Mouse (Mus musculus) limb, embryonic 14.5 days (tissue): ENCODE results near the gene Sf1. TPM values are rescaled to one million over a fixed set of nuclear protein-coding genes. Genes with fewer than 3 reads are reported as not detected.

Source experiments
- ATAC-seq: fragments of 200-750 bp; cut with Nextera tagmentation; 2 replicates; pipeline ENCODE4 v1.8.0; 2017; ENCODE audit warnings: low read depth, moderate number of reproducible peaks, moderate TSS enrichment; ENCODE audit not compliant: low FRiP score
- DNase-seq: peaks from one replicate; pipeline ENCODE4 v3.0.0-alpha.2; 2015; ENCODE audit warnings: low spot score
- H3K27ac ChIP-seq: fragments of 300-500 bp; sonication (generic); replicated peaks from 2 replicates; pipeline ENCODE4 v1.5.1; 2014; ENCODE audit warnings: low read depth, mild to moderate bottlenecking, low read length, moderate library complexity, mixed read lengths
- H3K27me3 ChIP-seq: fragments of 300-500 bp; sonication (generic); 2 replicates; pipeline ENCODE4 v1.6.1; 2014; ENCODE audit warnings: low read length, mixed read lengths; ENCODE audit not compliant: control insufficient read depth, insufficient read depth
- H3K36me3 ChIP-seq: fragments of 300-500 bp; sonication (generic); 2 replicates; pipeline ENCODE4 v1.6.1; 2014; ENCODE audit warnings: mild to moderate bottlenecking, low read length, moderate library complexity, mixed read lengths; ENCODE audit not compliant: control insufficient read depth, insufficient read depth
- H3K4me1 ChIP-seq: fragments of 300-500 bp; sonication (generic); 2 replicates; pipeline ENCODE4 v1.6.1; 2014; ENCODE audit warnings: antibody characterized with exemption, low read length, mixed read lengths; ENCODE audit not compliant: control insufficient read depth, insufficient read depth
- H3K4me2 ChIP-seq: fragments of 300-500 bp; sonication (generic); replicated peaks from 2 replicates; pipeline ENCODE4 v1.6.1; 2014; ENCODE audit warnings: low read depth, mild to moderate bottlenecking, low read length, moderate library complexity; ENCODE audit not compliant: severe bottlenecking
- H3K4me3 ChIP-seq: fragments of 300-500 bp; sonication (generic); replicated peaks from 2 replicates; pipeline ENCODE4 v1.5.1; 2014; ENCODE audit warnings: low read length
- H3K9ac ChIP-seq: fragments of 300-500 bp; sonication (generic); 2 replicates; pipeline ENCODE4 v1.6.1; 2014; ENCODE audit warnings: mild to moderate bottlenecking, low read depth, low read length, moderate library complexity; ENCODE audit not compliant: severe bottlenecking
- H3K9me3 ChIP-seq: fragments of 300-500 bp; sonication (generic); 2 replicates; pipeline ENCODE4 v1.6.1; 2016; ENCODE audit warnings: low read length; ENCODE audit not compliant: control insufficient read depth
- POLR2A ChIP-seq: fragments of 200-500 bp; IDR thresholded peaks from 2 replicates; pipeline ENCODE4 v1.8.0; 2012; ENCODE audit warnings: inconsistent platforms, mild to moderate bottlenecking, moderate library complexity, borderline replicate concordance; ENCODE audit not compliant: insufficient read depth, insufficient read length; ENCODE audit errors: extremely low read depth
- WGBS: fragments of 180-500 bp; shearing (Covaris S2); extraction: QIAGEN DNeasy Blood & Tissue Kit; methylation state at CpG from one replicate; pipeline ENCODE4 v1.1.7; 2014; 5-methylcytosine and 5-hydroxymethylcytosine counted together
- microRNA-seq: library from miRNA; unstranded; fragments of <30 nt; microRNA quantifications from one replicate; pipeline ENCODE4, GENCODE M21; 2016
- polyA plus RNA-seq, 2 experiments: library from polyadenylated mRNA; depleted of rRNA in 1 of 2; stranded (reverse) in 1 of 2; unstranded in 1 of 2; fragments of >200 nt; fragmentation: Nextera tagmentation in 1 of 2; extraction: Ambion mirVana in 1 of 2; gene quantifications; 2 replicates each; pipeline versions ENCODE4 v1.2.1 to v1.2.3; 2012 to 2014

The Sf1 gene
- polyA plus RNA-seq, 2 experiments: 149 to 252 TPM

DNA sequence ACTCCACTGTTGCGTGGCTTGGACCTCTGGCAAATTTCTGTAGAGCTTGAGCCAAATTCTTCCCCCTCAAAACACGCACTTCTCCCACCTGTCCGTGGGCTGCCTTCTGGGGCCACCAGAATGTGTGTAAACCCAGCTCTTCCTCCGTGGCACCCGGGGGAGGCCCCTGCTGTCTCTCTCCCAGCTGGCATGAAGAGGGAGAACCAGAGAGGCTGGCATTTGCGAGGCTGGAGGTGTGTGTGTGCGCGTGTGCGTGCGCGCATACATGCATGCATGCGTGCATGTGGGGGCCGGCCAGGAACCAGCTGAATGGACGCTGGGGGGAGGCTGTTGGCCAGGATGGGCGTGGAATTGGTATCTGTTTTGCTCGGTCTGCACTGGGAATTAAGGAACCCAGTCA, 59.8 kb downstream of the Sf1 start:
- no peak overlapping the region for H3K9ac ChIP-seq
- no peak for ATAC-seq
- no peak for DNase-seq
- TF ChIP-seq POLR2A: no peak
- H3K4me3 ChIP-seq: no peak overlapping the region
- 81% methylated on average over 16 of the region's 16 CpGs for WGBS
- no peak overlapping the region for H3K27ac ChIP-seq
- H3K36me3 ChIP-seq: no peaks in the 10 kb centered on the region
- peaks cover 66% of the 10 kb centered on the region for H3K27me3 ChIP-seq
- no peak overlapping the region for H3K4me2 ChIP-seq
- H3K4me1 ChIP-seq: peaks cover 5% of the 10 kb centered on the region
- H3K9me3 ChIP-seq: no peaks in the 10 kb centered on the region

DNA sequence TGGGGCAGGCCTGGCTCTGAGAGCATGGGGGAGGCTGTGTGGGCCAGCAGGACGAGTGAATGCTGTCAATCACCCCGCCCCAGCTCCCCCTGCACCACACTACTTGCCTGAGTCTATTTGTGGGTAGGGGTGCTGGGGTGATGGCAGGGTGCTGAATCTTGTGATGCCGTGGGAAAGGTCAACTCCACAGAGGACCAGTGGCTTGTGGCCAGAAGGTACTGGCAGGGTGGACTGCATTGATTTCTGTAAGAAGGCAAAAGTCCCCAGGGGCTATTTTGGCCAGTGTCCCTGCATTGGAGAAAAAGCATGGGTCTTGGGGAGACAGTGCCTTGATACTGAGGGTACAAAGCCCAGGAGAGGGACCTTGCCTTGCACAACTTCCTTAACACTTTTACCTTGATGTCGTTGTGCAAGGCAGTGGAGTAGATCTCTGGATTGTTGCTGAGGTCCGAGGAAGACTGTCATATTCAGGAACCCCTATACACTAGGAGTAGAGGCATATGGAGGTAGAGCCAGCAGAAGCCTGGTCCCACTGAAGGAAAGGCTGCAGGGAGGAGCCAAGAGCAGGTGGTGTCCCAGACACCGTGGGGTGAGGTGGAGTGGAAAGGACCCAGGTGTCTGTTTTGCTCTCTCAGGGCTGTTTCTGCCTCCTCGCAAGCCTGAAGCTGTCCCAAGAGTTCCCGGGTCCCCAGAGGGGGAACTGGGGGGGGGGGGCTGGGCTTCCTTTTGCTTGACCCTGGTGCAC, 60.8 kb downstream of the Sf1 start:
- WGBS: 59% methylated on average over 8 of the region's 8 CpGs
- Histone ChIP-seq H3K36me3 (no peaks in the 10 kb centered on the region), H3K4me3 (no peak overlapping the region), H3K27ac (no peak overlapping the region), H3K9me3 (no peaks in the 10 kb centered on the region), H3K27me3 (peaks cover 66% of the 10 kb centered on the region), H3K4me2 (no peak overlapping the region), H3K9ac (no peak overlapping the region), H3K4me1 (peaks cover 11% of the 10 kb centered on the region)
- ATAC-seq: no peak
- no peak for DNase-seq
- TF ChIP-seq POLR2A: no peak

DNA sequence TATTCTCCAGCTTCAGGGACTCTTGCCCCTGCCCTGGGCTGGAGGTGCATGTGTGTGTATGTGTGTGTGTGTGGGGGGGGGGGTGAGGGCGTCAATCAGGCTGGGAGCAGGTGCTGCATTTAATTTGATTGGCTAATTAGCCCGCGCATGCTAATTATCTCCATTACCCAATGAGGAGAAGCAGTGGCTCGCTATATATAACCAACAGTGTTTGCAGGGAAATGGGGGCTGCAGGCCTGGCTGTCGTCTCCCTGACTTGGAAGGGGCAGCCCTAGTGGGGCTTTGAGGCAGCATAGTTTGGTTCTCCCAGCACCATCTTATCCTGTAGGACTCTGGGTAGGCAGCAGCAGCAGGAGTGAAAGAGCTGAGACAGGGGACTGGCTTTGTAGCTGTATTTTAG, 62.1 kb downstream of the Sf1 start:
- no peak for TF ChIP-seq POLR2A
- no peaks in the 10 kb centered on the region for H3K9me3 ChIP-seq

DNA sequence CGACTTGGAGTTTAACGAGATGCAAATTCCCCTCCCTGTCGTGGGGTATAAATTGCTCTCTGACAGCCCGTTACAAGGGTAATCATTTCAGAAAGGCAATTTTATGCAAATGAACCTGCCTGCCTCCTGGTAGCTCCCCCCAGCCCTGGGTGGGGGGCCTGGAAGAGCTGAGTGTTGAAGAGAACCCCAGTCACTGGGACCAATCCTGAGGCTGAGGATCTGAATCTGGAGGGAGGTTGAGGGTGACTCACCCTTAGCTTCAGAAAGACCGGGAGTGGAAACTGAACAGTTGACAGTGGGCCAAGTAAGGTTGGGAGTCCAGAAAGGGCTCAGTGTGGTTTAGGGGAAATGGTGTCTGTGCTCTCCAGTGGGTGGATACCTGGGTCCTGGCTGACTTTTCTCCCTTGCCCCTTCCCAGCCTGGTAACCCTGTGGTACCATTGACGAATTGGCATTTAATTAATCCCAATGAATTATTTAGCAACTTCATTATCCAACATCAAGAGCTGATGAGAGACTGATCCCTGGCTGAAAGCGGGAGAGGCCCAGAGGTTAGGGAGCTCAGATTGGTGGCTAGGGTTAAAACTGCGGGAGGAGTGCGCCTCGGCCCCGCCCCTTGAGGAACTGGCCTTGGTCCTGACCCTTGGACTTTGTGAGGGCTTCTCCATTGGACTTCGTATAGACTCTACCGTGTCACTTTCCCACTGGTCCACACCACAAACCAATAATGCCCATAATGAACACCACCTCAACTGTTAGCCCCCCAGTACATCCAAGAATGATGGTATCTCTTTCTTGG, 63.4 kb downstream of the Sf1 start:
- no peak overlapping the region for H3K9ac ChIP-seq
- DNase-seq (peak; percentile 50), ATAC-seq (no peak)
- H3K27me3 ChIP-seq: peaks cover 62% of the 10 kb centered on the region
- H3K4me3 ChIP-seq: no peak overlapping the region
- H3K9me3 ChIP-seq: no peaks in the 10 kb centered on the region
- peaks cover 11% of the 10 kb centered on the region for H3K4me1 ChIP-seq
- no peak overlapping the region for H3K4me2 ChIP-seq
- H3K36me3 ChIP-seq: no peaks in the 10 kb centered on the region
- TF ChIP-seq POLR2A: no peak
- 18% methylated on average over 13 of the region's 13 CpGs for WGBS
- no peak overlapping the region for H3K27ac ChIP-seq

More for the DNA sequence above, 62.1 kb downstream of the Sf1 start:
- Histone ChIP-seq H3K9ac (no peak overlapping the region), H3K27ac (no peak overlapping the region), H3K4me2 (no peak overlapping the region), H3K36me3 (no peaks in the 10 kb centered on the region), H3K4me3 (no peak overlapping the region), H3K27me3 (peaks cover 65% of the 10 kb centered on the region), H3K4me1 (peaks cover 11% of the 10 kb centered on the region)
- WGBS: 39% methylated on average over 4 of the region's 5 CpGs
- ATAC-seq (no peak), DNase-seq (no peak)

Small RNA genes lying within 50 kb of the gene (microRNA-seq; reads per million reads assigned to microRNA genes)
- gene Mir6989: not detected

Other genes starting within 250 kb of the Sf1 start
- 45.6 and 57.9 TPM in 2 replicates for gene Sac3d1, start 245.0 kb upstream of the Sf1 start, polyA plus RNA-seq (2012; rRNA removed)
- gene Sac3d1, start 245.0 kb upstream of the Sf1 start, polyA plus RNA-seq (2014; fragmentation: Nextera tagmentation; extraction: Ambion mirVana): 53.8 and 55.9 TPM in 2 replicates
- 36.4 and 48.9 TPM in 2 replicates for gene Snx15, start 235.4 kb upstream of the Sf1 start, polyA plus RNA-seq (2012; rRNA removed)
- 30.2 and 33.9 TPM in 2 replicates for gene Snx15, start 235.4 kb upstream of the Sf1 start, polyA plus RNA-seq (2014; fragmentation: Nextera tagmentation; extraction: Ambion mirVana)
- gene Batf2, start 222.7 kb upstream of the Sf1 start, polyA plus RNA-seq (2012; rRNA removed): 0.10 and 0.22 TPM in 2 replicates
- 0.15 TPM in 1 of 2 replicates, not detected in the other for gene Batf2, start 222.7 kb upstream of the Sf1 start, polyA plus RNA-seq (2014; fragmentation: Nextera tagmentation; extraction: Ambion mirVana)
- gene Arl2, start 222.1 kb upstream of the Sf1 start, polyA plus RNA-seq (2012; rRNA removed): 91.9 and 127 TPM in 2 replicates
- 76.0 and 77.5 TPM in 2 replicates for gene Arl2, start 222.1 kb upstream of the Sf1 start, polyA plus RNA-seq (2014; fragmentation: Nextera tagmentation; extraction: Ambion mirVana)
- 0.05 and 0.09 TPM in 2 replicates for gene Majin, start 179.3 kb upstream of the Sf1 start, polyA plus RNA-seq (2012; rRNA removed)
- not detected in 2 replicates for gene Majin, start 179.3 kb upstream of the Sf1 start, polyA plus RNA-seq (2014; fragmentation: Nextera tagmentation; extraction: Ambion mirVana)
- 1.5 and 2.7 TPM in 2 replicates for gene Gpha2, start 137.3 kb upstream of the Sf1 start, polyA plus RNA-seq (2012; rRNA removed)
- gene Gpha2, start 137.3 kb upstream of the Sf1 start, polyA plus RNA-seq (2014; fragmentation: Nextera tagmentation; extraction: Ambion mirVana): 1.2 and 2.3 TPM in 2 replicates
- gene Ppp2r5b, start 127.8 kb upstream of the Sf1 start, polyA plus RNA-seq (2012; rRNA removed): 45.0 and 48.1 TPM in 2 replicates
- 27.5 and 27.8 TPM in 2 replicates for gene Ppp2r5b, start 127.8 kb upstream of the Sf1 start, polyA plus RNA-seq (2014; fragmentation: Nextera tagmentation; extraction: Ambion mirVana)
- gene Atg2a, start 122.0 kb upstream of the Sf1 start, polyA plus RNA-seq (2012; rRNA removed): 18.3 and 25.7 TPM in 2 replicates
- 10.6 and 14.6 TPM in 2 replicates for gene Atg2a, start 122.0 kb upstream of the Sf1 start, polyA plus RNA-seq (2014; fragmentation: Nextera tagmentation; extraction: Ambion mirVana)
- gene Ehd1, start 87.0 kb upstream of the Sf1 start, polyA plus RNA-seq (2012; rRNA removed): 160 and 232 TPM in 2 replicates
- 68.7 and 81.8 TPM in 2 replicates for gene Ehd1, start 87.0 kb upstream of the Sf1 start, polyA plus RNA-seq (2014; fragmentation: Nextera tagmentation; extraction: Ambion mirVana)
- gene Cdc42bpg, start 57.2 kb upstream of the Sf1 start, polyA plus RNA-seq (2012; rRNA removed): 15.2 and 17.0 TPM in 2 replicates
- 1.4 and 2.0 TPM in 2 replicates for gene Cdc42bpg, start 57.2 kb upstream of the Sf1 start, polyA plus RNA-seq (2014; fragmentation: Nextera tagmentation; extraction: Ambion mirVana)
- 102 and 117 TPM in 2 replicates for gene Men1, start 28.7 kb upstream of the Sf1 start, polyA plus RNA-seq (2012; rRNA removed)
- gene Men1, start 28.7 kb upstream of the Sf1 start, polyA plus RNA-seq (2014; fragmentation: Nextera tagmentation; extraction: Ambion mirVana): 60.4 and 65.6 TPM in 2 replicates
- gene Map4k2, start 22.6 kb upstream of the Sf1 start, polyA plus RNA-seq (2012; rRNA removed): 90.4 and 122 TPM in 2 replicates
- 8.8 and 10.5 TPM in 2 replicates for gene Map4k2, start 22.6 kb upstream of the Sf1 start, polyA plus RNA-seq (2014; fragmentation: Nextera tagmentation; extraction: Ambion mirVana)
- 20.5 and 23.9 TPM in 2 replicates for gene Pygm, start 20.7 kb downstream of the Sf1 start, polyA plus RNA-seq (2012; rRNA removed)
- gene Pygm, start 20.7 kb downstream of the Sf1 start, polyA plus RNA-seq (2014; fragmentation: Nextera tagmentation; extraction: Ambion mirVana): 17.3 and 22.8 TPM in 2 replicates
- gene Rasgrp2, start 35.6 kb downstream of the Sf1 start, polyA plus RNA-seq (2012; rRNA removed): 27.6 and 38.0 TPM in 2 replicates
- 23.4 and 27.5 TPM in 2 replicates for gene Rasgrp2, start 35.6 kb downstream of the Sf1 start, polyA plus RNA-seq (2014; fragmentation: Nextera tagmentation; extraction: Ambion mirVana)
- 3.6 and 6.1 TPM in 2 replicates for gene Nrxn2, start 55.0 kb downstream of the Sf1 start, polyA plus RNA-seq (2012; rRNA removed)
- gene Nrxn2, start 55.0 kb downstream of the Sf1 start, polyA plus RNA-seq (2014; fragmentation: Nextera tagmentation; extraction: Ambion mirVana): 1.3 and 2.6 TPM in 2 replicates
- gene Slc22a12, start 179.3 kb downstream of the Sf1 start, polyA plus RNA-seq (2012; rRNA removed): not detected in 2 replicates
- not detected in 2 replicates for gene Slc22a12, start 179.3 kb downstream of the Sf1 start, polyA plus RNA-seq (2014; fragmentation: Nextera tagmentation; extraction: Ambion mirVana)